Mouse (Mus musculus) embryonic facial prominence, embryonic 14.5 days (tissue): ENCODE data around the gene Tbc1d13. TPM values are rescaled to one million over a fixed set of nuclear protein-coding genes. Genes with fewer than 3 reads are reported as not detected.
"Not testable (repeated sequence)": the region's sequence is repeated elsewhere in the genome, so short reads cannot be mapped to it uniquely, and the experiment has no call there.

Experiments used
- ATAC-seq: fragments of 200-750 bp; cut with Nextera tagmentation; 2 replicates; pipeline ENCODE4 v1.8.0; 2017; ENCODE audit warnings: low read depth, moderate number of reproducible peaks, moderate TSS enrichment
- DNase-seq: peaks from one replicate; pipeline ENCODE4 v3.0.0-alpha.2; 2015; ENCODE audit warnings: low spot score
- H3K27ac ChIP-seq: fragments of 300-500 bp; sonication (generic); replicated peaks from 2 replicates; pipeline ENCODE4 v1.5.1; 2014; ENCODE audit warnings: low read depth, mild to moderate bottlenecking, low read length, moderate library complexity
- H3K27me3 ChIP-seq: fragments of 300-500 bp; sonication (generic); replicated peaks from 2 replicates; pipeline ENCODE4 v1.6.1; 2014; ENCODE audit warnings: low read length; ENCODE audit not compliant: control insufficient read depth, insufficient read depth
- H3K36me3 ChIP-seq: fragments of 300-500 bp; sonication (generic); 2 replicates; pipeline ENCODE4 v1.6.1; 2014; ENCODE audit warnings: low read length, mixed read lengths; ENCODE audit not compliant: control insufficient read depth, insufficient read depth
- H3K4me1 ChIP-seq: fragments of 300-500 bp; sonication (generic); 2 replicates; pipeline ENCODE4 v1.6.1; 2014; ENCODE audit warnings: antibody characterized with exemption, low read length; ENCODE audit not compliant: control insufficient read depth, insufficient read depth
- H3K4me2 ChIP-seq: fragments of 300-500 bp; sonication (generic); 2 replicates; pipeline ENCODE4 v1.6.1; 2014; ENCODE audit warnings: low read depth, mild to moderate bottlenecking, low read length, moderate library complexity, mixed read lengths
- H3K4me3 ChIP-seq: fragments of 300-500 bp; sonication (generic); 2 replicates; pipeline ENCODE4 v1.5.1; 2014; ENCODE audit warnings: low read depth, mild to moderate bottlenecking, low read length
- H3K9ac ChIP-seq: fragments of 300-500 bp; sonication (generic); 2 replicates; pipeline ENCODE4 v1.6.1; 2014; ENCODE audit warnings: low read depth, mild to moderate bottlenecking, low read length, moderate library complexity, mixed read lengths
- H3K9me3 ChIP-seq: fragments of 300-500 bp; sonication (generic); 2 replicates; pipeline ENCODE4 v1.6.1; 2016; ENCODE audit warnings: low read length; ENCODE audit not compliant: control insufficient read depth
- WGBS: fragments of 180-500 bp; shearing (Covaris S2); extraction: QIAGEN DNeasy Blood & Tissue Kit; methylation state at CpG from one replicate; pipeline ENCODE4 v1.1.7; 2014; 5-methylcytosine and 5-hydroxymethylcytosine counted together
- polyA plus RNA-seq: library from polyadenylated mRNA; unstranded; fragments of >200 nt; fragmentation: Nextera tagmentation; extraction: Ambion mirVana; gene quantifications from 2 replicates; pipeline ENCODE4 v1.2.1, GENCODE M21; 2014

Gene Tbc1d13
- polyA plus RNA-seq, 1 experiment from 2014 or later, result 10.5 TPM

- peak overlapping the region; percentile 80; the same call in 1 of the 2 replicates for H3K4me3 ChIP-seq
- ATAC-seq (no peak), DNase-seq (no peak)
- H3K4me2 ChIP-seq, result peak overlapping the region; percentile 82
- no peak overlapping the region for H3K9ac ChIP-seq
- H3K27ac ChIP-seq, result no peak overlapping the region
- WGBS, result 88% methylated on average over 5 of the region's 5 CpGs
- no peaks in the 10 kb centered on the region for H3K27me3 ChIP-seq
- H3K36me3 ChIP-seq, result no peaks in the 10 kb centered on the region; the same call in 1 of the 2 replicates
- H3K4me1 ChIP-seq, result peaks cover 13% of the 10 kb centered on the region
- no peaks in the 10 kb centered on the region for H3K9me3 ChIP-seq
Measured at GRCm38 (mm10) chr2:30122766-30123165, 10.8 kb upstream of the Tbc1d13 start.

- Histone ChIP-seq H3K9me3 (no peaks in the 10 kb centered on the region), H3K27me3 (no peaks in the 10 kb centered on the region), H3K27ac (peak overlapping the region; percentile 63), H3K4me1 (peaks cover 13% of the 10 kb centered on the region), H3K4me3 (peak overlapping the region; percentile 80), H3K36me3 (no peaks in the 10 kb centered on the region; the same call in 1 of the 2 replicates), H3K4me2 (peak overlapping the region; percentile 82), H3K9ac (peak overlapping the region; percentile 87)
- DNase-seq (no peak), ATAC-seq (peak; percentile 62)
- WGBS, result 1% methylated on average over 26 of the region's 44 CpGs
Measured at GRCm38 (mm10) chr2:30123729-30124471, 9.6 kb upstream of the Tbc1d13 start.

GRCm38 (mm10) chr2:30124472-30125274, 8.9 kb upstream of the Tbc1d13 start, which contains the start of gene Zer1:
Gene Zer1, minus strand, starts transcription at chr2:30124585.
- peak within 1 kb of the TSS; percentile 87 for H3K9ac ChIP-seq
- WGBS, result 15% methylated on average over 17 of the region's 31 CpGs
- DNase-seq, result peak; percentile 97
- peaks cover 13% of the 10 kb centered on the region for H3K4me1 ChIP-seq
- H3K4me3 ChIP-seq, result peak within 1 kb of the TSS; percentile 80
- no peaks in the 10 kb centered on the region for H3K9me3 ChIP-seq
- peak within 1 kb of the TSS; percentile 63 for H3K27ac ChIP-seq
- H3K4me2 ChIP-seq, result peak within 1 kb of the TSS; percentile 82
- ATAC-seq, result peak; percentile 98
- no peaks in the 10 kb centered on the region for H3K27me3 ChIP-seq
- no peaks in the 10 kb centered on the region; the same call in 1 of the 2 replicates for H3K36me3 ChIP-seq

GRCm38 (mm10) chr2:30128789-30129188, 4.8 kb upstream of the Tbc1d13 start:
- ATAC-seq (no peak), DNase-seq (peak; percentile 60)
- Histone ChIP-seq H3K4me3 (no peak overlapping the region), H3K9me3 (no peaks in the 10 kb centered on the region), H3K27me3 (no peaks in the 10 kb centered on the region), H3K27ac (no peak overlapping the region), H3K4me2 (no peak overlapping the region), H3K4me1 (peaks cover 15% of the 10 kb centered on the region), H3K36me3 (no peaks in the 10 kb centered on the region), H3K9ac (no peak overlapping the region)
- 32% methylated on average over 2 of the region's 2 CpGs for WGBS

GRCm38 (mm10) chr2:30130156-30130555, 3.4 kb upstream of the Tbc1d13 start:
- DNase-seq (no peak), ATAC-seq (no peak)
- no peaks in the 10 kb centered on the region for H3K27me3 ChIP-seq
- no peak overlapping the region for H3K9ac ChIP-seq
- no peak overlapping the region for H3K4me3 ChIP-seq
- H3K36me3 ChIP-seq, result peaks cover under 1% of the 10 kb centered on the region; the same call in 1 of the 2 replicates
- H3K9me3 ChIP-seq, result no peaks in the 10 kb centered on the region
- peaks cover 19% of the 10 kb centered on the region for H3K4me1 ChIP-seq
- 79% methylated on average over 4 of the region's 4 CpGs for WGBS
- no peak overlapping the region for H3K4me2 ChIP-seq
- H3K27ac ChIP-seq, result no peak overlapping the region

- H3K9me3 ChIP-seq, H3K4me2 ChIP-seq, H3K27ac ChIP-seq, H3K9ac ChIP-seq, DNase-seq, ATAC-seq, H3K27me3 ChIP-seq, H3K4me3 ChIP-seq: not testable (repeated sequence)
- WGBS, result 48% methylated on average over 5 of the region's 5 CpGs
- peaks cover 20% of the 10 kb centered on the region for H3K4me1 ChIP-seq
- peaks cover 11% of the 10 kb centered on the region; the same call in 1 of the 2 replicates for H3K36me3 ChIP-seq
Measured at GRCm38 (mm10) chr2:30131240-30131639, 2.3 kb upstream of the Tbc1d13 start.

- WGBS, result 10% methylated on average over 16 of the region's 16 CpGs
- H3K27me3 ChIP-seq, result no peaks in the 10 kb centered on the region
- H3K4me3 ChIP-seq, result peak overlapping the region; percentile 70
- peak overlapping the region; percentile 77 for H3K27ac ChIP-seq
- peak overlapping the region; percentile 68 for H3K4me2 ChIP-seq
- ATAC-seq (no peak), DNase-seq (peak; percentile 88)
- peaks cover 28% of the 10 kb centered on the region; the same call in 1 of the 2 replicates for H3K36me3 ChIP-seq
- peak overlapping the region; percentile 78 for H3K9ac ChIP-seq
- H3K9me3 ChIP-seq, result no peaks in the 10 kb centered on the region
- H3K4me1 ChIP-seq, result peaks cover 20% of the 10 kb centered on the region
Measured at GRCm38 (mm10) chr2:30132801-30133612, 539 bp upstream of the Tbc1d13 start.

GRCm38 (mm10) chr2:30134378-30134711, 799 bp downstream of the Tbc1d13 start:
- H3K36me3 ChIP-seq, result peaks cover 39% of the 10 kb centered on the region
- H3K9me3 ChIP-seq, result no peaks in the 10 kb centered on the region
- DNase-seq (no peak), ATAC-seq (no peak)
- 18% methylated on average over 6 of the region's 6 CpGs for WGBS
- H3K27ac ChIP-seq, result peak overlapping the region; percentile 33; the same call in 1 of the 2 replicates
- H3K9ac ChIP-seq, result peak overlapping the region; percentile 78
- H3K4me2 ChIP-seq, result peak overlapping the region; percentile 68
- H3K27me3 ChIP-seq, result no peaks in the 10 kb centered on the region
- H3K4me1 ChIP-seq, result peaks cover 20% of the 10 kb centered on the region
- H3K4me3 ChIP-seq, result peak overlapping the region; percentile 70
